20 mouse cellular contexts compared by ENCODE assay signal in genomic region chr13:93004003-93004402, GRCm38 (mm10).
DNase-seq lines count a peak whose midpoint lies in the region; ATAC-seq and TF ChIP-seq lines count a peak whose summit lies in the region.
"Had no signal": no experiment of that assay in that cellular context is flagged by ENCODE, and none has a peak within 500 bp of the region (broad histone marks: within the 10 kb centered on the region; RNA-seq: fewer than 3 reads in every experiment).

No protein-coding gene starts in this region.

- H3K4me1 ChIP-seq in forebrain, postnatal 0 days (ENCODE audit: insufficient read depth) = 0 out of 2 replicates have a peak, but pooled peaks cover 11% of the 10 kb centered on the region
- peaks cover 3% of the 10 kb centered on the region; the same call in 1 of the 2 replicates for H3K4me1 ChIP-seq in forebrain, embryonic 10.5 days
- H3K4me1 ChIP-seq in cortical plate, adult 2 months (ENCODE audit: control insufficient read depth, insufficient read depth, low read length) = peaks cover 1% of the 10 kb centered on the region; the same call in 1 of the 2 replicates
- peaks cover 13% of the 10 kb centered on the region for H3K4me1 ChIP-seq in kidney, embryonic 15.5 days

- H3K9ac ChIP-seq in forebrain, postnatal 0 days = no peak overlapping the region
- no peak overlapping the region for H3K9ac ChIP-seq in kidney, embryonic 15.5 days
- H3K9ac ChIP-seq: embryonic facial prominence, embryonic 13.5 days; heart, embryonic 15.5 days; hindbrain, embryonic 13.5 days had no signal

- no peak overlapping the region for H3K27ac ChIP-seq in forebrain, postnatal 0 days (ENCODE audit: low read depth, low read length)
- H3K27ac ChIP-seq in forebrain, embryonic 10.5 days = no peak overlapping the region
- H3K27ac ChIP-seq in cortical plate, adult 2 months (ENCODE audit: insufficient read depth, low read length) = peak overlapping the region; percentile 42; the same call in 1 of the 2 replicates
- no peak overlapping the region for H3K27ac ChIP-seq in kidney, embryonic 15.5 days
- H3K27ac ChIP-seq: embryonic facial prominence, embryonic 13.5 days; heart, adult 2 months; heart, embryonic 15.5 days; hindbrain, embryonic 13.5 days; hindbrain, postnatal 0 days had no signal

- H3K36me3 ChIP-seq in forebrain, postnatal 0 days (ENCODE audit: insufficient read depth) = no peaks in the 10 kb centered on the region
- no peaks in the 10 kb centered on the region for H3K36me3 ChIP-seq in forebrain, embryonic 10.5 days (replicated peaks)
- H3K36me3 ChIP-seq in kidney, embryonic 15.5 days = no peaks in the 10 kb centered on the region
- H3K36me3 ChIP-seq: embryonic facial prominence, embryonic 13.5 days; heart, embryonic 15.5 days; hindbrain, embryonic 13.5 days had no signal

- 63% methylated on average over 6 of the region's 6 CpGs for WGBS in forebrain, postnatal 0 days
- whole genome bisulfite sequencing in forebrain, embryonic 10.5 days = 87% methylated on average over 6 of the region's 6 CpGs
- WGBS in kidney, embryonic 15.5 days = 81% methylated on average over 6 of the region's 6 CpGs

- TF ChIP-seq CTCF in forebrain, postnatal 0 days (IDR thresholded peaks at IDR 0.05; ENCODE audit: low read depth) = no peak
- TF ChIP-seq CTCF in cortical plate, adult 2 months (IDR thresholded peaks at IDR 0.05; ENCODE audit: extremely low read depth, insufficient read depth, low read length) = no peak

- no peaks in the 10 kb centered on the region for H3K9me3 ChIP-seq in forebrain, postnatal 0 days (ENCODE audit: low read length)
- H3K9me3 ChIP-seq in forebrain, embryonic 10.5 days = no peaks in the 10 kb centered on the region
- H3K9me3 ChIP-seq in kidney, embryonic 15.5 days (replicated peaks) = no peaks in the 10 kb centered on the region
- H3K9me3 ChIP-seq: embryonic facial prominence, embryonic 13.5 days; heart, embryonic 15.5 days; hindbrain, embryonic 13.5 days had no signal

- peak; percentile 41 for DNase-seq in forebrain, postnatal 0 days
- DNase-seq in forebrain, embryonic 10.5 days (ENCODE audit: extremely low spot score, low spot score) = no peak
- DNase-seq in layer of hippocampus, adult 9-11 months = peak; percentile 14
- no peak for DNase-seq in layer of hippocampus, postnatal 10 days (ENCODE audit: low spot score in 2 of 2)
- DNase-seq: adrenal gland, adult 8-10 months; adrenal gland, postnatal 36 days; cerebellum, adult 11-12 months; cerebellum, adult 9-10 months; cerebellum, postnatal 25 days; gastrocnemius, postnatal 10 days; heart, adult 2 months; heart, postnatal 14 days; kidney, adult 11 months had no signal

- TF ChIP-seq POLR2A in cortical plate, adult 2 months (IDR thresholded peaks at IDR 0.05; ENCODE audit: extremely low read depth, insufficient read depth, low read length) = no peak

- peak; percentile 34; the same call in 1 of the 2 replicates for ATAC-seq in forebrain, postnatal 0 days
- ATAC-seq in kidney, embryonic 15.5 days (replicated peaks; ENCODE audit: low FRiP score) = no peak
- ATAC-seq: hindbrain, postnatal 0 days had no signal

- no peak overlapping the region for H3K4me2 ChIP-seq in forebrain, postnatal 0 days (ENCODE audit: low read depth)
- no peak overlapping the region for H3K4me2 ChIP-seq in kidney, embryonic 15.5 days
- H3K4me2 ChIP-seq: embryonic facial prominence, embryonic 13.5 days; heart, embryonic 11.5 days; heart, embryonic 15.5 days; hindbrain, embryonic 13.5 days had no signal

- H3K27me3 ChIP-seq in forebrain, postnatal 0 days (ENCODE audit: insufficient read depth, low read length) = no peaks in the 10 kb centered on the region
- no peaks in the 10 kb centered on the region for H3K27me3 ChIP-seq in forebrain, embryonic 10.5 days (ENCODE audit: poor library complexity, severe bottlenecking)
- H3K27me3 ChIP-seq in kidney, embryonic 15.5 days = no peaks in the 10 kb centered on the region
- H3K27me3 ChIP-seq: embryonic facial prominence, embryonic 13.5 days; heart, embryonic 15.5 days; hindbrain, embryonic 13.5 days had no signal

- no peak overlapping the region for H3K4me3 ChIP-seq in forebrain, postnatal 0 days (ENCODE audit: low read depth, low read length)
- no peak overlapping the region for H3K4me3 ChIP-seq in forebrain, embryonic 10.5 days
- H3K4me3 ChIP-seq in cortical plate, adult 2 months (ENCODE audit: insufficient read depth, low read length) = no peak overlapping the region
- no peak overlapping the region for H3K4me3 ChIP-seq in kidney, embryonic 15.5 days (replicated peaks)
- H3K4me3 ChIP-seq: embryonic facial prominence, embryonic 13.5 days; heart, adult 2 months; heart, embryonic 15.5 days; hindbrain, embryonic 13.5 days had no signal

Comparison
In these comparisons a context has a peak if more than half of its experiments do, and no peak if none do; other contexts are left out.
1. DNase-seq: peak in forebrain, postnatal 0 days (single experiment) and layer of hippocampus, adult 9-11 months (single experiment); none in forebrain, embryonic 10.5 days (single experiment) and layer of hippocampus, postnatal 10 days (0 of 2).